Mouse (Mus musculus): ENCODE data around the gene Rundc1. TPM values are rescaled to one million over a fixed set of nuclear protein-coding genes. Genes with fewer than 3 reads are reported as not detected.
A peak's percentile ranks its signal among the peaks of the same experiment; 100 is the strongest.
"Not testable (repeated sequence)": the region's sequence is repeated elsewhere in the genome, so short reads cannot be mapped to it uniquely, and the experiment has no call there.

Rundc1 gene
- total RNA-seq (2021) = 10 to 100 TPM; 28.2 TPM
- long read RNA-seq, experiment 1, transcript Rundc1-201 (5 exons, 3,223 nt) = major isoform, 36 of 63 reads
- long read RNA-seq, experiment 1, partial matches to known transcripts = 1 of 63 reads
- long read RNA-seq, experiment 1, other reads (novel, unspliced or antisense) = 26 of 63 reads
- long read RNA-seq, experiment 2, transcript Rundc1-201 (5 exons, 3,223 nt) = major isoform, 107 of 147 reads
- long read RNA-seq, experiment 2, partial matches to known transcripts = 8 of 147 reads
- long read RNA-seq, experiment 2, other reads (novel, unspliced or antisense) = 32 of 147 reads

- DNase-seq (ENCODE audit: low spot score in 2 of 2) = peak; percentile 99
Observed at GRCm38 (mm10) chr11:101424925-101425813, at the start of gene Rundc1, which contains the start of gene Ptges3l. TSS of gene Rundc1 (plus strand) at chr11:101425085. TSS of gene Ptges3l (minus strand) at chr11:101425333.

GRCm38 (mm10) chr11:101378196-101378595 lies 46.7 kb upstream of the Rundc1 start:
- DNase-seq (ENCODE audit: low spot score in 2 of 2) = not testable (repeated sequence)

GRCm38 (mm10) chr11:101378926-101379325 lies 46.0 kb upstream of the Rundc1 start:
- no peak for DNase-seq (ENCODE audit: low spot score in 2 of 2)

- no peak for DNase-seq (ENCODE audit: low spot score in 2 of 2)
Observed at GRCm38 (mm10) chr11:101381817-101382216, 43.1 kb upstream of the Rundc1 start.

- peak; percentile 65 to 67 for DNase-seq (ENCODE audit: low spot score in 2 of 2)
Observed at GRCm38 (mm10) chr11:101395110-101395509, 29.8 kb upstream of the Rundc1 start.

GRCm38 (mm10) chr11:101415306-101415705 lies 9.6 kb upstream of the Rundc1 start:
- DNase-seq (ENCODE audit: low spot score in 2 of 2) = no peak

GRCm38 (mm10) chr11:101416433-101417100 lies 8.3 kb upstream of the Rundc1 start:
- no peak for DNase-seq (ENCODE audit: low spot score in 2 of 2)

GRCm38 (mm10) chr11:101417101-101417855 lies 7.6 kb upstream of the Rundc1 start, which contains the start of gene Aarsd1:
TSS of gene Aarsd1 (minus strand) at chr11:101417615.
- peak; percentile 95 to 97 for DNase-seq (ENCODE audit: low spot score in 2 of 2)

- DNase-seq (ENCODE audit: low spot score in 2 of 2) = no peak
Observed at GRCm38 (mm10) chr11:101418991-101419390, 5.9 kb upstream of the Rundc1 start.

GRCm38 (mm10) chr11:101419610-101420009 lies 5.3 kb upstream of the Rundc1 start:
- DNase-seq (ENCODE audit: low spot score in 2 of 2) = no peak

- DNase-seq (ENCODE audit: low spot score in 2 of 2) = no peak
Observed at GRCm38 (mm10) chr11:101420148-101420547, 4.7 kb upstream of the Rundc1 start.

- no peak for DNase-seq (ENCODE audit: low spot score in 2 of 2)
Observed at GRCm38 (mm10) chr11:101424105-101424851, 607 bp upstream of the Rundc1 start, which contains the start of gene Gm27029. TSS of gene Gm27029 (minus strand) at chr11:101424796.

- DNase-seq (ENCODE audit: low spot score in 2 of 2) = no peak
Observed at GRCm38 (mm10) chr11:101426165-101426564, 1.3 kb downstream of the Rundc1 start.

GRCm38 (mm10) chr11:101431327-101431726 lies 6.4 kb downstream of the Rundc1 start:
- no peak for DNase-seq (ENCODE audit: low spot score in 2 of 2)

- peak in 1 of 2 experiments; percentile 32 for DNase-seq (ENCODE audit: low spot score in 2 of 2)
Observed at GRCm38 (mm10) chr11:101433396-101433795, 8.5 kb downstream of the Rundc1 start.

- DNase-seq (ENCODE audit: low spot score in 2 of 2) = no peak
Observed at GRCm38 (mm10) chr11:101435831-101436230, 10.9 kb downstream of the Rundc1 start.

GRCm38 (mm10) chr11:101436916-101437315 lies 12.0 kb downstream of the Rundc1 start:
- no peak for DNase-seq (ENCODE audit: low spot score in 2 of 2)

- DNase-seq (ENCODE audit: low spot score in 2 of 2) = not testable (repeated sequence)
Observed at GRCm38 (mm10) chr11:101438006-101438405, 13.1 kb downstream of the Rundc1 start.

GRCm38 (mm10) chr11:101441450-101442126 lies 16.7 kb downstream of the Rundc1 start:
- not testable (repeated sequence) for DNase-seq (ENCODE audit: low spot score in 2 of 2)
